Mouse (Mus musculus) CH12.LX (cell line): ENCODE measurements around the gene Sac3d1. TPM values are rescaled to one million over a fixed set of nuclear protein-coding genes. Genes with fewer than 3 reads are reported as not detected.

Experiments
- DNase-seq: peaks from one replicate; pipeline ENCODE4 v3.0.0-alpha.2; 2013; ENCODE audit errors: extremely low read depth
- H3K27ac ChIP-seq: 2 replicates; pipeline ENCODE4 v1.5.1; 2012; ENCODE audit warnings: low read depth, mild to moderate bottlenecking, control low read depth, moderate library complexity; ENCODE audit not compliant: insufficient read depth
- H3K27me3 ChIP-seq: replicated peaks from 2 replicates; pipeline ENCODE3; 2012; ENCODE audit warnings: inconsistent platforms
- H3K36me3 ChIP-seq, 2 experiments: replicated peaks in 1 of 2; 2 replicates each; pipeline versions ENCODE3 to v1.6.1; 2012; ENCODE audit warnings: inconsistent platforms in 1 of 2, low read length in 1 of 2, mild to moderate bottlenecking in 1 of 2, mixed read lengths in 1 of 2, moderate library complexity in 1 of 2; ENCODE audit not compliant: control insufficient read depth in 1 of 2, insufficient read depth in 1 of 2
- H3K4me1 ChIP-seq, 2 experiments: 2 replicates each; pipeline ENCODE4 v1.6.1; 2012; ENCODE audit warnings: inconsistent platforms in 1 of 2, moderate library complexity in 1 of 2; ENCODE audit not compliant: insufficient read depth in 2 of 2, control insufficient read depth in 1 of 2
- H3K4me2 ChIP-seq: 2 replicates; pipeline ENCODE4 v1.6.1; 2012; ENCODE audit warnings: low read depth, mild to moderate bottlenecking, control low read depth; ENCODE audit not compliant: poor library complexity, insufficient read depth, severe bottlenecking
- H3K4me3 ChIP-seq, 3 experiments: fragments of 150-350 bp in 1 of 3; sonication (generic) in 1 of 3; replicated peaks in 1 of 3; 2 replicates each; pipeline versions ENCODE3 to v1.5.1; 2011 to 2012; ENCODE audit warnings: low read depth in 2 of 3, low read length in 2 of 3, mild to moderate bottlenecking in 2 of 3, moderate library complexity in 2 of 3, control low read depth in 1 of 3, improper control_type of control experiment in 1 of 3, inconsistent platforms in 1 of 3, mixed read lengths in 1 of 3; ENCODE audit not compliant: poor library complexity in 1 of 3
- H3K79me2 ChIP-seq: replicated peaks from 2 replicates; pipeline ENCODE4 v1.6.1; 2012; ENCODE audit warnings: mild to moderate bottlenecking, moderate library complexity; ENCODE audit not compliant: control insufficient read depth, poor library complexity, insufficient read depth, severe bottlenecking; ENCODE audit errors: extremely low read depth
- H3K9ac ChIP-seq: 2 replicates; pipeline ENCODE4 v1.6.1; 2012; ENCODE audit warnings: low read depth, mild to moderate bottlenecking, control low read depth, moderate library complexity; ENCODE audit not compliant: insufficient read depth
- H3K9me3 ChIP-seq: replicated peaks from 2 replicates; pipeline ENCODE3; 2012; ENCODE audit warnings: low read length, inconsistent platforms, mixed read lengths
- BHLHE40 ChIP-seq: IDR thresholded peaks from 2 replicates; pipeline ENCODE4 v1.6.1; 2011; ENCODE audit warnings: mild to moderate bottlenecking, low read depth, low read length, improper control_type of control experiment
- CHD1 ChIP-seq: IDR thresholded peaks from 2 replicates; pipeline ENCODE4 v1.6.1; 2012; ENCODE audit warnings: low read depth, low read length, improper control_type of control experiment, inconsistent platforms
- CHD2 ChIP-seq: IDR thresholded peaks from 2 replicates; pipeline ENCODE4 v1.6.1; 2011; ENCODE audit warnings: low read length, improper control_type of control experiment
- CTCF ChIP-seq, 2 experiments: IDR thresholded peaks in 1 of 2; conservative IDR thresholded peaks in 1 of 2; 2 replicates each; pipeline ENCODE4 v1.5.1; 2011 to 2012; ENCODE audit warnings: low read depth in 2 of 2, low read length in 2 of 2, improper control_type of control experiment in 1 of 2, inconsistent platforms in 1 of 2, mild to moderate bottlenecking in 1 of 2, moderate library complexity in 1 of 2
- ETS1 ChIP-seq: conservative IDR thresholded peaks from 2 replicates; pipeline ENCODE4 v1.6.1; 2012; ENCODE audit warnings: low read depth, mild to moderate bottlenecking, inconsistent platforms, low read length, improper control_type of control experiment, moderate library complexity
- HCFC1 ChIP-seq: IDR thresholded peaks from 2 replicates; pipeline ENCODE4 v1.6.1; 2012; ENCODE audit warnings: low read depth, mild to moderate bottlenecking, inconsistent platforms, low read length, improper control_type of control experiment
- IRF4 ChIP-seq: IDR thresholded peaks from 2 replicates; pipeline ENCODE4 v1.6.1; 2014; ENCODE audit warnings: low read depth, mild to moderate bottlenecking, inconsistent platforms, low read length, improper control_type of control experiment
- MAX ChIP-seq: IDR thresholded peaks from 2 replicates; pipeline ENCODE4 v1.6.1; 2011; ENCODE audit warnings: low read length, improper control_type of control experiment
- MAZ ChIP-seq: IDR thresholded peaks from 2 replicates; pipeline ENCODE4 v1.6.1; 2012; ENCODE audit warnings: low read depth, mild to moderate bottlenecking, inconsistent platforms, low read length, improper control_type of control experiment, moderate library complexity
- MEF2A ChIP-seq: IDR thresholded peaks from 2 replicates; pipeline ENCODE4 v1.6.1; 2014; ENCODE audit warnings: low read depth, mild to moderate bottlenecking, inconsistent platforms, low read length, improper control_type of control experiment, borderline replicate concordance
- MXI1 ChIP-seq: IDR thresholded peaks from 2 replicates; pipeline ENCODE4 v1.6.1; 2011; ENCODE audit warnings: mild to moderate bottlenecking, low read depth, low read length, improper control_type of control experiment
- MYC ChIP-seq: IDR thresholded peaks from 2 replicates; pipeline ENCODE4 v1.6.1; 2011; ENCODE audit warnings: low read depth, mild to moderate bottlenecking, improper control_type of control experiment, low read length
- NELFE ChIP-seq: IDR thresholded peaks from 2 replicates; pipeline ENCODE4 v1.6.1; 2011; ENCODE audit warnings: low read depth, low read length, improper control_type of control experiment
- POLR2A ChIP-seq: IDR thresholded peaks from 2 replicates; pipeline ENCODE4 v1.6.1; 2011; ENCODE audit warnings: low read depth, mild to moderate bottlenecking, improper control_type of control experiment, low read length
- POLR2AphosphoS2 ChIP-seq: IDR thresholded peaks from 2 replicates; pipeline ENCODE4 v1.6.1; 2011; ENCODE audit warnings: low read depth, low read length, improper control_type of control experiment
- RCOR1 ChIP-seq: conservative IDR thresholded peaks from 2 replicates; pipeline ENCODE4 v1.6.1; 2012; ENCODE audit warnings: low read depth, mild to moderate bottlenecking, inconsistent platforms, low read length, improper control_type of control experiment
- SIN3A ChIP-seq: IDR thresholded peaks from 2 replicates; pipeline ENCODE4 v1.6.1; 2012; ENCODE audit warnings: low read length, improper control_type of control experiment, inconsistent platforms
- SMC3 ChIP-seq: IDR thresholded peaks from 2 replicates; pipeline ENCODE4 v1.6.1; 2011; ENCODE audit warnings: low read depth, low read length, improper control_type of control experiment
- TBP ChIP-seq: conservative IDR thresholded peaks from 2 replicates; pipeline ENCODE4 v1.6.1; 2011; ENCODE audit warnings: low read depth, low read length, improper control_type of control experiment
- ZKSCAN1 ChIP-seq: IDR thresholded peaks from 2 replicates; pipeline ENCODE4 v1.6.1; 2012; ENCODE audit warnings: low read depth, inconsistent platforms, low read length, improper control_type of control experiment, borderline replicate concordance
- ZMIZ1 ChIP-seq: IDR thresholded peaks from 2 replicates; pipeline ENCODE4 v1.6.1; 2012; ENCODE audit warnings: low read depth, mild to moderate bottlenecking, inconsistent platforms, low read length, improper control_type of control experiment
- ZNF384 ChIP-seq: IDR thresholded peaks from 2 replicates; pipeline ENCODE4 v1.6.1; 2012; ENCODE audit warnings: low read depth, low read length, improper control_type of control experiment, inconsistent platforms
- dilution Hi-C: fragments of 300-500 bp; cut with MboI; formaldehyde crosslinking; loops from 2 replicates; pipeline ENCODE4 v1.14.3; 2020; ENCODE audit warnings: low sequenced_read_pairs; ENCODE audit not compliant: extremely low pct_unique_long_range_greater_than_20kb, extremely low pct_ligation_motif_present
- in situ Hi-C: fragments of 300-500 bp; cut with MboI; formaldehyde crosslinking; loops from 3 replicates; pipeline ENCODE4 v1.14.3; 2019; ENCODE audit warnings: low sequenced_read_pairs, low pct_ligation_motif_present, low pct_unique_long_range_greater_than_20kb, mixed read lengths
- polyA plus RNA-seq: library from polyadenylated mRNA; unstranded; fragments of >175 nt; gene quantifications from 2 replicates; pipeline ENCODE4 v1.2.1, GENCODE M21; 2012; ENCODE audit warnings: low read depth; ENCODE audit not compliant: insufficient read length
- total RNA-seq, 2 experiments: library from RNA; depleted of rRNA; stranded (reverse); fragments of 300-350 nt in 1 of 2; fragments of >200 nt in 1 of 2; gene quantifications; 2 replicates each; pipeline ENCODE4 v1.2.3; 2012 to 2014

The Sac3d1 gene
- total and polyA plus RNA-seq, 3 experiments = 27.0 to 31.9 (median 29.8) TPM

GRCm38 (mm10) chr19:6068951-6069350, 49.5 kb downstream of the Sac3d1 start:
- no peak overlapping the region for H3K9ac ChIP-seq
- H3K4me2 ChIP-seq = no peak overlapping the region
- dilution Hi-C loops = no loop called here
- no peak for DNase-seq
- in situ Hi-C loops = loop anchor here (10.0 kb wide), 1 partner anchor 104 kb away; the partner anchor contains the start of gene Pola2
- 0 out of 2 replicates have a peak, but pooled peaks cover 3% of the 10 kb centered on the region for H3K79me2 ChIP-seq
- no peaks in the 10 kb centered on the region for H3K9me3 ChIP-seq
- no peaks in the 10 kb centered on the region for H3K27me3 ChIP-seq
- peaks cover 8 to 25% of the 10 kb centered on the region in 2 experiments for H3K4me1 ChIP-seq
- TF ChIP-seq CTCF (conservative IDR thresholded peaks at IDR 0.05 in 1 of 2, IDR thresholded peaks at IDR 0.05 in 1 of 2; ENCODE audit: low read depth in 2 of 2, low read length in 2 of 2) = peak in 1 of 2 experiments; percentile 29; a peak in 2 of 4 replicates
- no peak for TF ChIP-seq SMC3
- no peak overlapping the region for H3K27ac ChIP-seq
- H3K4me3 ChIP-seq = no peak overlapping the region
- H3K36me3 ChIP-seq = peaks cover 44 to 58% of the 10 kb centered on the region in 2 experiments

- Histone ChIP-seq H3K4me2 (peak within 1 kb of the TSS; percentile 88), H3K27ac (0 out of 2 replicates have a peak within 1 kb of the TSS, but pooled peaks have one; percentile 0), H3K4me3 (peak within 1 kb of the TSS; percentile 42 to 53 (median 47)), H3K27me3 (no peaks in the 10 kb centered on the region), H3K9me3 (no peaks in the 10 kb centered on the region), H3K9ac (peak within 1 kb of the TSS; percentile 30), H3K4me1 (peaks cover 12 to 36% of the 10 kb centered on the region in 2 experiments), H3K36me3 (peaks cover 38 to 59% of the 10 kb centered on the region in 2 experiments), H3K79me2 (peaks cover under 1% of the 10 kb centered on the region; the same call in 1 of the 2 replicates)
- 0 out of 2 replicates have a peak, but pooled peaks have one; percentile 31 for TF ChIP-seq MAX
- TF ChIP-seq RCOR1 = 0 out of 2 replicates have a peak, but pooled peaks have one; percentile 20
- TF ChIP-seq MYC = no peak
- TF ChIP-seq POLR2AphosphoS2 = peak; percentile 77; the same call in 1 of the 2 replicates
- 0 out of 2 replicates have a peak, but pooled peaks have one; percentile 13 for TF ChIP-seq MEF2A
- no peak for TF ChIP-seq ZKSCAN1
- TF ChIP-seq MXI1 = peak; percentile 64
- TF ChIP-seq SMC3 = no peak
- no peak for TF ChIP-seq BHLHE40
- TF ChIP-seq ZMIZ1 = peak; percentile 29; the same call in 1 of the 2 replicates
- peak; percentile 68 for TF ChIP-seq CHD2
- TF ChIP-seq TBP = 0 out of 2 replicates have a peak, but pooled peaks have one; percentile 48
- TF ChIP-seq MAZ = 0 out of 2 replicates have a peak, but pooled peaks have one; percentile 32
- peak; percentile 67 for TF ChIP-seq POLR2A
- peak; percentile 19; the same call in 1 of the 2 replicates for TF ChIP-seq IRF4
- TF ChIP-seq HCFC1 = peak; percentile 40
- no peak for TF ChIP-seq ETS1
- no peak for TF ChIP-seq ZNF384
- TF ChIP-seq CTCF (conservative IDR thresholded peaks at IDR 0.05 in 1 of 2, IDR thresholded peaks at IDR 0.05 in 1 of 2; ENCODE audit: low read depth in 2 of 2, low read length in 2 of 2) = 0 out of 4 replicates have a peak, but pooled peaks of 1 of the 2 experiments have one; percentile 7
- peak; percentile 55; the same call in 1 of the 2 replicates for TF ChIP-seq SIN3A
- peak; percentile 67 for TF ChIP-seq NELFE
- TF ChIP-seq CHD1 = no peak
- dilution Hi-C loops (no loop called here), in situ Hi-C loops (loop anchor here (10.0 kb wide), 1 partner anchor 103 kb away; the partner anchor contains the start of gene Pola2)
- DNase-seq = peak; percentile 86
These were observed 50.6 kb downstream of the Sac3d1 start, which contains the start of gene Tm7sf2 for GRCm38 (mm10) chr19:6067724-6068415. Tm7sf2 (minus strand) TSS chr19:6068373.
